Mouse (Mus musculus): ENCODE results near the gene Macrod1. TPM values are rescaled to one million over a fixed set of nuclear protein-coding genes. Genes with fewer than 3 reads are reported as not detected.
A peak's percentile ranks its signal among the peaks of the same experiment; 100 is the strongest.
"Not testable (repeated sequence)": the region's sequence is repeated elsewhere in the genome, so short reads cannot be mapped to it uniquely, and the experiment has no call there.

Gene Macrod1
- polyA plus RNA-seq, 1 experiment from 2014 or later, result 22.1 TPM

GRCm38 (mm10) chr19:7069781-7070763 lies 13.5 kb downstream of the Macrod1 start:
- Histone ChIP-seq H3K9ac (no peak overlapping the region), H3K27ac (replicated peaks) (peak overlapping the region; percentile 28; the same call in 1 of the 2 replicates), H3K36me3 (no peaks in the 10 kb centered on the region), H3K4me1 (peaks cover 59% of the 10 kb centered on the region), H3K4me2 (replicated peaks) (peak overlapping the region; percentile 34), H3K27me3 (peaks cover 6% of the 10 kb centered on the region; the same call in 1 of the 2 replicates), H3K4me3 (replicated peaks) (peak overlapping the region; percentile 10; the same call in 1 of the 2 replicates), H3K9me3 (replicated peaks) (no peaks in the 10 kb centered on the region)
- ATAC-seq (ENCODE audit: insufficient number of reproducible peaks, low FRiP score, low TSS enrichment, low read depth), result no peak
- WGBS, result 11% methylated on average over 34 of the region's 35 CpGs

- 24% methylated on average over 4 of the region's 4 CpGs for WGBS
- no peak overlapping the region for H3K27ac ChIP-seq (replicated peaks)
Observed at GRCm38 (mm10) chr19:7070775-7071174, 14.2 kb downstream of the Macrod1 start.

GRCm38 (mm10) chr19:7072221-7072620 lies 15.6 kb downstream of the Macrod1 start:
- no peak overlapping the region for H3K4me2 ChIP-seq (replicated peaks)
- H3K36me3 ChIP-seq, result no peaks in the 10 kb centered on the region
- 66% methylated on average over 6 of the region's 6 CpGs for WGBS
- H3K4me1 ChIP-seq, result peaks cover 38% of the 10 kb centered on the region
- no peak overlapping the region for H3K4me3 ChIP-seq (replicated peaks)
- no peak overlapping the region for H3K27ac ChIP-seq (replicated peaks)
- H3K27me3 ChIP-seq, result peaks cover 6% of the 10 kb centered on the region; the same call in 1 of the 2 replicates
- H3K9me3 ChIP-seq (replicated peaks), result no peaks in the 10 kb centered on the region
- ATAC-seq (ENCODE audit: insufficient number of reproducible peaks, low FRiP score, low TSS enrichment, low read depth), result no peak
- no peak overlapping the region for H3K9ac ChIP-seq

More at GRCm38 (mm10) chr19:7070775-7071174, 14.2 kb downstream of the Macrod1 start:
- H3K27me3 ChIP-seq, result peaks cover 6% of the 10 kb centered on the region; the same call in 1 of the 2 replicates
- peaks cover 52% of the 10 kb centered on the region for H3K4me1 ChIP-seq
- no peaks in the 10 kb centered on the region for H3K36me3 ChIP-seq
- H3K4me3 ChIP-seq (replicated peaks), result 0 out of 2 replicates have a peak overlapping the region, but pooled peaks have one; percentile 10
- H3K9ac ChIP-seq, result no peak overlapping the region
- no peak for ATAC-seq (ENCODE audit: insufficient number of reproducible peaks, low FRiP score, low TSS enrichment, low read depth)
- peak overlapping the region; percentile 34; the same call in 1 of the 2 replicates for H3K4me2 ChIP-seq (replicated peaks)
- no peaks in the 10 kb centered on the region for H3K9me3 ChIP-seq (replicated peaks)

- no peak for ATAC-seq (ENCODE audit: insufficient number of reproducible peaks, low FRiP score, low TSS enrichment, low read depth)
- H3K4me3 ChIP-seq (replicated peaks), result no peak overlapping the region
Observed at GRCm38 (mm10) chr19:7073997-7074781, 17.6 kb downstream of the Macrod1 start.

GRCm38 (mm10) chr19:7075336-7075735 lies 18.7 kb downstream of the Macrod1 start:
- ATAC-seq (ENCODE audit: insufficient number of reproducible peaks, low FRiP score, low TSS enrichment, low read depth); H3K27ac ChIP-seq (replicated peaks); H3K27me3 ChIP-seq; H3K4me2 ChIP-seq (replicated peaks); H3K9me3 ChIP-seq (replicated peaks); H3K9ac ChIP-seq; H3K4me3 ChIP-seq (replicated peaks); H3K36me3 ChIP-seq: not testable (repeated sequence)
- WGBS, result 76% methylated on average over 11 of the region's 11 CpGs
- H3K4me1 ChIP-seq, result peaks cover 15% of the 10 kb centered on the region

More at GRCm38 (mm10) chr19:7073997-7074781, 17.6 kb downstream of the Macrod1 start:
- H3K36me3 ChIP-seq, result no peaks in the 10 kb centered on the region
- H3K4me1 ChIP-seq, result peaks cover 22% of the 10 kb centered on the region
- H3K9me3 ChIP-seq (replicated peaks), result no peaks in the 10 kb centered on the region
- 0 out of 2 replicates have a peak, but pooled peaks cover 4% of the 10 kb centered on the region for H3K27me3 ChIP-seq
- no peak overlapping the region for H3K4me2 ChIP-seq (replicated peaks)
- no peak overlapping the region for H3K9ac ChIP-seq
- 57% methylated on average over 12 of the region's 12 CpGs for WGBS
- H3K27ac ChIP-seq (replicated peaks), result no peak overlapping the region

GRCm38 (mm10) chr19:7077666-7078065 lies 21.1 kb downstream of the Macrod1 start:
- Histone ChIP-seq H3K27ac (replicated peaks) (no peak overlapping the region), H3K9ac (no peak overlapping the region)
- WGBS, result 41% methylated on average over 9 of the region's 9 CpGs

GRCm38 (mm10) chr19:7078271-7078670 lies 21.7 kb downstream of the Macrod1 start:
- H3K9me3 ChIP-seq (replicated peaks), result no peaks in the 10 kb centered on the region
- H3K27ac ChIP-seq (replicated peaks), result no peak overlapping the region
- peaks cover 17% of the 10 kb centered on the region for H3K4me1 ChIP-seq
- WGBS, result 88% methylated on average over 7 of the region's 7 CpGs
- no peak overlapping the region for H3K4me2 ChIP-seq (replicated peaks)
- H3K27me3 ChIP-seq, result no peaks in the 10 kb centered on the region
- H3K9ac ChIP-seq, result no peak overlapping the region
- no peak for ATAC-seq (ENCODE audit: insufficient number of reproducible peaks, low FRiP score, low TSS enrichment, low read depth)
- H3K4me3 ChIP-seq (replicated peaks), result no peak overlapping the region
- H3K36me3 ChIP-seq, result no peaks in the 10 kb centered on the region

More at GRCm38 (mm10) chr19:7077666-7078065, 21.1 kb downstream of the Macrod1 start:
- H3K4me2 ChIP-seq (replicated peaks), result no peak overlapping the region
- no peak overlapping the region for H3K4me3 ChIP-seq (replicated peaks)
- peaks cover 11% of the 10 kb centered on the region for H3K4me1 ChIP-seq
- H3K27me3 ChIP-seq, result no peaks in the 10 kb centered on the region
- H3K9me3 ChIP-seq (replicated peaks), result no peaks in the 10 kb centered on the region
- H3K36me3 ChIP-seq, result no peaks in the 10 kb centered on the region
- ATAC-seq (ENCODE audit: insufficient number of reproducible peaks, low FRiP score, low TSS enrichment, low read depth), result no peak

- peaks cover 38% of the 10 kb centered on the region for H3K4me1 ChIP-seq
- no peaks in the 10 kb centered on the region for H3K9me3 ChIP-seq (replicated peaks)
- no peak overlapping the region for H3K27ac ChIP-seq (replicated peaks)
- no peak overlapping the region for H3K9ac ChIP-seq
- H3K36me3 ChIP-seq, result no peaks in the 10 kb centered on the region
- H3K27me3 ChIP-seq, result peaks cover 4% of the 10 kb centered on the region; the same call in 1 of the 2 replicates
- no peak overlapping the region for H3K4me2 ChIP-seq (replicated peaks)
- 67% methylated on average over 7 of the region's 7 CpGs for WGBS
- H3K4me3 ChIP-seq (replicated peaks), result no peak overlapping the region
- no peak for ATAC-seq (ENCODE audit: insufficient number of reproducible peaks, low FRiP score, low TSS enrichment, low read depth)
Observed at GRCm38 (mm10) chr19:7081516-7082266, 25.1 kb downstream of the Macrod1 start.

GRCm38 (mm10) chr19:7083035-7083794 lies 26.6 kb downstream of the Macrod1 start:
- no peaks in the 10 kb centered on the region for H3K36me3 ChIP-seq
- no peaks in the 10 kb centered on the region for H3K9me3 ChIP-seq (replicated peaks)
- no peak; the same call in 1 of the 2 replicates for ATAC-seq (ENCODE audit: insufficient number of reproducible peaks, low FRiP score, low TSS enrichment, low read depth)
- H3K9ac ChIP-seq, result no peak overlapping the region
- peaks cover 41% of the 10 kb centered on the region for H3K4me1 ChIP-seq
- 0 out of 2 replicates have a peak overlapping the region, but pooled peaks have one; percentile 4 for H3K4me2 ChIP-seq (replicated peaks)
- 21% methylated on average over 14 of the region's 14 CpGs for WGBS
- no peak overlapping the region for H3K4me3 ChIP-seq (replicated peaks)
- peaks cover 4% of the 10 kb centered on the region; the same call in 1 of the 2 replicates for H3K27me3 ChIP-seq
- H3K27ac ChIP-seq (replicated peaks), result no peak overlapping the region

GRCm38 (mm10) chr19:7084734-7085133 lies 28.1 kb downstream of the Macrod1 start:
- Histone ChIP-seq H3K36me3 (no peaks in the 10 kb centered on the region), H3K27ac (replicated peaks) (no peak overlapping the region), H3K4me2 (replicated peaks) (no peak overlapping the region), H3K4me1 (peaks cover 54% of the 10 kb centered on the region), H3K9me3 (replicated peaks) (no peaks in the 10 kb centered on the region), H3K9ac (no peak overlapping the region), H3K27me3 (peaks cover 4% of the 10 kb centered on the region; the same call in 1 of the 2 replicates), H3K4me3 (replicated peaks) (no peak overlapping the region)
- ATAC-seq (ENCODE audit: insufficient number of reproducible peaks, low FRiP score, low TSS enrichment, low read depth), result no peak
- 67% methylated on average over 15 of the region's 15 CpGs for WGBS

All from embryonic facial prominence, embryonic 15.5 days (tissue).